13 mouse cellular contexts compared by ENCODE assay signal in genomic region chr4:120364729-120365128, GRCm38 (mm10). TPM values are rescaled to one million over a fixed set of nuclear protein-coding genes. Genes with fewer than 3 reads are reported as not detected.
DNase-seq lines count a peak whose midpoint lies in the region; ATAC-seq and TF ChIP-seq lines count a peak whose summit lies in the region.
"Had no signal": no experiment of that assay in that cellular context is flagged by ENCODE, and none has a peak within 500 bp of the region (broad histone marks: within the 10 kb centered on the region; RNA-seq: fewer than 3 reads in every experiment).

No protein-coding gene starts in this region.

- H3K9ac ChIP-seq in forebrain, embryonic 15.5 days (replicated peaks): 0 out of 2 replicates have a peak overlapping the region, but pooled peaks have one; percentile 18
- H3K9ac ChIP-seq in neural tube, embryonic 15.5 days (replicated peaks): 0 out of 2 replicates have a peak overlapping the region, but pooled peaks have one; percentile 32
- H3K9ac ChIP-seq: limb, embryonic 15.5 days; stomach, embryonic 15.5 days had no signal

- DNase-seq in brain, embryonic 14.5 days (ENCODE audit: low read depth): peak; percentile 92
- peak; percentile 33 to 45 for DNase-seq in left cerebral cortex, adult 2 months (ENCODE audit: extremely low spot score in 1 of 2, low spot score in 2 of 2)
- DNase-seq in heart, adult 18-20 months: no peak
- no peak for DNase-seq in thymus, postnatal 0 days (ENCODE audit: low spot score)
- DNase-seq in limb, embryonic 10.5 days (ENCODE audit: low spot score): no peak
- no peak for DNase-seq in cerebellum, adult 9-10 months
- DNase-seq: gastrocnemius, postnatal 14 days; kidney, adult 18-20 months had no signal

- peak overlapping the region; percentile 21; the same call in 1 of the 2 replicates for H3K27ac ChIP-seq in forebrain, embryonic 15.5 days (replicated peaks)
- H3K27ac ChIP-seq in left cerebral cortex, adult 2 months: no peak overlapping the region
- peak overlapping the region; percentile 60 for H3K27ac ChIP-seq in neural tube, embryonic 15.5 days (replicated peaks)
- H3K27ac ChIP-seq in limb, embryonic 10.5 days: no peak overlapping the region
- H3K27ac ChIP-seq: limb, embryonic 15.5 days; stomach, embryonic 15.5 days had no signal

- no peak for TF ChIP-seq POLR2A in brain, embryonic 14.5 days (IDR thresholded peaks at IDR 0.05; ENCODE audit: borderline replicate concordance, extremely low read depth, insufficient read depth, insufficient read length, poor library complexity, severe bottlenecking)

- TF ChIP-seq CTCF in brain, embryonic 14.5 days (IDR thresholded peaks at IDR 0.05; ENCODE audit: borderline replicate concordance, extremely low read depth, insufficient read depth, insufficient read length): no peak
- TF ChIP-seq CTCF in left cerebral cortex, adult 2 months (IDR thresholded peaks at IDR 0.05): no peak

- ATAC-seq in forebrain, embryonic 15.5 days (replicated peaks): peak; percentile 75
- ATAC-seq in neural tube, embryonic 15.5 days (ENCODE audit: low FRiP score): peak; percentile 68

- H3K36me3 ChIP-seq in forebrain, embryonic 15.5 days: no peaks in the 10 kb centered on the region
- no peaks in the 10 kb centered on the region for H3K36me3 ChIP-seq in neural tube, embryonic 15.5 days
- H3K36me3 ChIP-seq in limb, embryonic 10.5 days: no peaks in the 10 kb centered on the region
- H3K36me3 ChIP-seq: limb, embryonic 15.5 days; stomach, embryonic 15.5 days had no signal

- 2% methylated on average over 3 of the region's 3 CpGs for WGBS in forebrain, embryonic 15.5 days
- WGBS in neural tube, embryonic 15.5 days: 2% methylated on average over 3 of the region's 3 CpGs
- 4% methylated on average over 3 of the region's 3 CpGs for WGBS in limb, embryonic 10.5 days

- H3K4me3 ChIP-seq in forebrain, embryonic 15.5 days: no peak overlapping the region
- no peak overlapping the region for H3K4me3 ChIP-seq in left cerebral cortex, adult 2 months
- no peak overlapping the region for H3K4me3 ChIP-seq in neural tube, embryonic 15.5 days (replicated peaks)
- H3K4me3 ChIP-seq in limb, embryonic 10.5 days: no peak overlapping the region
- H3K4me3 ChIP-seq: limb, embryonic 15.5 days; stomach, embryonic 15.5 days had no signal

- H3K9me3 ChIP-seq in forebrain, embryonic 15.5 days: no peaks in the 10 kb centered on the region
- no peaks in the 10 kb centered on the region for H3K9me3 ChIP-seq in neural tube, embryonic 15.5 days (replicated peaks)
- H3K9me3 ChIP-seq in limb, embryonic 10.5 days (replicated peaks): no peaks in the 10 kb centered on the region
- H3K9me3 ChIP-seq: limb, embryonic 15.5 days; megakaryocyte, embryonic 14.5 days; stomach, embryonic 15.5 days had no signal

- H3K4me1 ChIP-seq in forebrain, embryonic 15.5 days: peaks cover 38% of the 10 kb centered on the region
- peaks cover 34% of the 10 kb centered on the region for H3K4me1 ChIP-seq in neural tube, embryonic 15.5 days
- peaks cover 22% of the 10 kb centered on the region for H3K4me1 ChIP-seq in limb, embryonic 10.5 days
- H3K4me1 ChIP-seq: stomach, embryonic 15.5 days had no signal

- H3K27me3 ChIP-seq in forebrain, embryonic 15.5 days: no peaks in the 10 kb centered on the region
- H3K27me3 ChIP-seq in neural tube, embryonic 15.5 days (replicated peaks): no peaks in the 10 kb centered on the region
- H3K27me3 ChIP-seq in limb, embryonic 10.5 days (ENCODE audit: low read depth, poor library complexity, severe bottlenecking): peaks cover 36% of the 10 kb centered on the region

- peak overlapping the region; percentile 22 for H3K4me2 ChIP-seq in forebrain, embryonic 15.5 days (replicated peaks)
- H3K4me2 ChIP-seq in neural tube, embryonic 15.5 days: peak overlapping the region; percentile 40
- H3K4me2 ChIP-seq: limb, embryonic 15.5 days; stomach, embryonic 15.5 days had no signal

- intact Hi-C loops in left cerebral cortex, adult 2 months (cut with DNase I): no loop called here

RNA-seq across cellular contexts. Expression of gene Scmh1, which starts 40.4 kb away (rescaled TPM):
- polyA plus RNA-seq in brain, embryonic 14.5 days (2012; rRNA removed): 94.9 and 123 TPM in 2 replicates
- 65.8 and 72.4 TPM in 2 replicates for polyA plus RNA-seq in forebrain, embryonic 15.5 days (2015; fragmentation: Nextera tagmentation; extraction: Ambion mirVana)
- 10 to 100 TPM; 82.9 to 91.5 TPM for total RNA-seq in left cerebral cortex, adult 2 months (2021)
- polyA plus RNA-seq in neural tube, embryonic 15.5 days (2015; fragmentation: Nextera tagmentation; extraction: Ambion mirVana): 77.5 and 80.4 TPM in 2 replicates
- total RNA-seq in heart, adult 18-20 months (2021): 10 to 100 TPM; 47.8 to 50.0 TPM
- 31.8 and 34.4 TPM in 2 replicates for polyA plus RNA-seq in thymus, postnatal 0 days (2015; fragmentation: Nextera tagmentation; extraction: Ambion mirVana)
- 35.8 and 38.5 TPM in 2 replicates for polyA plus RNA-seq in limb, embryonic 10.5 days (2016; fragmentation: Nextera tagmentation; extraction: Ambion mirVana)

Comparison
In these comparisons a context has a peak if more than half of its experiments do, and no peak if none do; other contexts are left out.
1. DNase-seq: peak in brain, embryonic 14.5 days (single experiment) and left cerebral cortex, adult 2 months (2 of 2); none in heart, adult 18-20 months (0 of 2), thymus, postnatal 0 days (single experiment), limb, embryonic 10.5 days (single experiment) and cerebellum, adult 9-10 months (single experiment).
2. H3K27ac ChIP-seq: peak in forebrain, embryonic 15.5 days (single experiment) and neural tube, embryonic 15.5 days (single experiment); none in left cerebral cortex, adult 2 months (single experiment) and limb, embryonic 10.5 days (single experiment).